Mouse (Mus musculus) midbrain, postnatal 0 days (tissue): ENCODE data around the gene Ano4. TPM values are rescaled to one million over a fixed set of nuclear protein-coding genes. Genes with fewer than 3 reads are reported as not detected.

Experiments
- ATAC-seq: fragments of 200-750 bp; cut with Nextera tagmentation; 2 replicates; pipeline ENCODE4 v1.8.0; 2017; ENCODE audit warnings: moderate number of reproducible peaks, mild to moderate bottlenecking, moderate TSS enrichment, moderate library complexity; ENCODE audit not compliant: low FRiP score
- DNase-seq: peaks from one replicate; pipeline ENCODE4 v3.0.0-alpha.2; 2015; ENCODE audit warnings: low spot score
- H3K27ac ChIP-seq: fragments of 300-500 bp; sonication (generic); 2 replicates; pipeline ENCODE4 v1.5.1; 2014; ENCODE audit warnings: low read depth, mild to moderate bottlenecking, low read length, mixed read lengths
- H3K27me3 ChIP-seq: fragments of 300-500 bp; sonication (generic); 2 replicates; pipeline ENCODE4 v1.6.1; 2014; ENCODE audit warnings: low read length, control low read depth, mixed read lengths; ENCODE audit not compliant: insufficient read depth
- H3K36me3 ChIP-seq: fragments of 300-500 bp; sonication (generic); 2 replicates; pipeline ENCODE4 v1.6.1; 2014; ENCODE audit warnings: low read length, control low read depth, mixed read lengths; ENCODE audit not compliant: insufficient read depth
- H3K4me1 ChIP-seq: fragments of 300-500 bp; sonication (generic); 2 replicates; pipeline ENCODE4 v1.6.1; 2014; ENCODE audit warnings: mild to moderate bottlenecking, control low read depth, antibody characterized with exemption, low read length, mixed read lengths; ENCODE audit not compliant: insufficient read depth
- H3K4me2 ChIP-seq: fragments of 300-500 bp; sonication (generic); 2 replicates; pipeline ENCODE4 v1.6.1; 2014; ENCODE audit warnings: low read depth, mild to moderate bottlenecking, low read length, mixed read lengths; ENCODE audit not compliant: poor library complexity, severe bottlenecking
- H3K4me3 ChIP-seq: fragments of 300-500 bp; sonication (generic); 2 replicates; pipeline ENCODE4 v1.5.1; 2014; ENCODE audit warnings: low read depth, mild to moderate bottlenecking, low read length, moderate library complexity
- H3K9ac ChIP-seq: fragments of 300-500 bp; sonication (generic); replicated peaks from 2 replicates; pipeline ENCODE4 v1.6.1; 2014; ENCODE audit warnings: mild to moderate bottlenecking, low read length, moderate library complexity, mixed read lengths; ENCODE audit not compliant: poor library complexity, severe bottlenecking
- H3K9me3 ChIP-seq: fragments of 300-500 bp; sonication (generic); 2 replicates; pipeline ENCODE4 v1.6.1; 2016; ENCODE audit warnings: low read length, control low read depth
- CTCF ChIP-seq: IDR thresholded peaks from 2 replicates; pipeline ENCODE4 v1.5.1; 2016; ENCODE audit warnings: antibody characterized with exemption, mild to moderate bottlenecking
- WGBS: fragments of 180-500 bp; shearing (Covaris S2); extraction: QIAGEN DNeasy Blood & Tissue Kit; methylation state at CpG from one replicate; pipeline ENCODE4 v1.1.7; 2014; 5-methylcytosine and 5-hydroxymethylcytosine counted together
- polyA plus RNA-seq: library from polyadenylated mRNA; unstranded; fragments of >200 nt; fragmentation: Nextera tagmentation; extraction: Ambion mirVana; gene quantifications from 2 replicates; pipeline ENCODE4 v1.2.1, GENCODE M21; 2015
- total RNA-seq: library from RNA; depleted of rRNA; stranded (reverse); fragments of >200 nt; gene quantifications from 2 replicates; pipeline ENCODE4 v1.2.3, GENCODE M21; 2014; rRNA removed

The Ano4 gene
- total and polyA plus RNA-seq, 2 experiments from 2014 or later: 5.8 to 11.3 TPM

DNA sequence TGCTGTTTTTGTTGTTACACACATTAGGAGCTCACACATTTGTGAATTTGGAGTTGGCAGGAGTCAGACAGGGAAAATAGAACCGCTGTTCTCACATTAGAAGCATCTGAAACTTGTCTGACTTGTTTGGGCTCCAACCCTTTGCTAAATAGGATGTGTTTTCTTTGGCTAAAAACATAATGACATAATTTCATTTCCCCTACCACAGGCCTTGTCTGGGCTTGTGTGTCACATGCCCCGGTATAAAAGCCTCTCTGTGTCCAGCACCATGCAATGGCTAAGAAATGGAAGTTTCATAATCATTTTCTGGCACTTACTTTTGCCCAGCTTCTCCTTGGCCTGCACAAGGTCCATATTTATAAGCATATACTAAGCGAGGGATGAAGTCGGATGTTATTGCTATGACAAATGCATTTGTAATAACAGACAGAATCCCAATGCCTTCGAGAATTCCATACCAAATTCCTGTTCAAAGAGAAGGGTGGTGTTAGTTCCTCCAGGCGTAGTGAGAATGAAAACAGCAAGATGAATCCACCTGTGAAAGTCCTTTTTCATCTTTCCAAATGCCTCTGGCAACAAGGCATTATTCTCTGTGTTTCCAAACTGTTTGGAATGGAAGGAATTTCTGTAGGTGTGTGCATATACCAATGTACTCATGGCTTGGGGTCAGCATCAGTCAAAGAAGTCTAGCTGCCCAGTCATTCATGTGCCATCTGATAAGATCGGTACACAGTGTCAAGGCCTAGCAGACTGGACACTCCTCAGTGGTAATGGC, 373.4 kb downstream of the Ano4 start:
- H3K27ac ChIP-seq: no peak overlapping the region
- WGBS: 86% methylated on average over 7 of the region's 7 CpGs

DNA sequence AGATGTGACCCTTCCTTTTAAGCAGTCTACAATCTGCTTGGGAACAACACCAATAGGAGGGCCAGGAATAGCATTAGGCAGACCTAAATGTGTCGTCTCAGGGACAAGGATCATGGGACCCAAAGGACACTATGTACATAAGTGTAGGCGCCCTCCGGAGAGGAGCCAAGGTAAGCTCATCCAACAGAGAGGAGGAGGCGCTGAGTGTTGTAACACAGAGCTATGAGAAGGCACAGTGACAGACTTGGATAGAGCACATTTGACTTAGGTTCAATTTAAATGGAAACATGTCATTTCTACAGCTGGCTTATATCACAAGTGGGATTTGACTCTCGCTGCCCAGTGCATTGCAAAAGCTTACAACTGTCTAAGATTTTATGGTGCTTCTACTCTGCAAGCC, 376.0 kb downstream of the Ano4 start:
- no peaks in the 10 kb centered on the region for H3K27me3 ChIP-seq
- TF ChIP-seq CTCF: no peak
- no peak for ATAC-seq
- H3K9ac ChIP-seq: no peak overlapping the region
- no peak overlapping the region for H3K4me2 ChIP-seq
- peaks cover 4% of the 10 kb centered on the region; the same call in 1 of the 2 replicates for H3K36me3 ChIP-seq
- H3K4me3 ChIP-seq: no peak overlapping the region
- no peaks in the 10 kb centered on the region for H3K9me3 ChIP-seq
- DNase-seq: no peak
- H3K27ac ChIP-seq: no peak overlapping the region
- H3K4me1 ChIP-seq: no peaks in the 10 kb centered on the region
- 92% methylated on average over 5 of the region's 5 CpGs for WGBS

More for the DNA sequence above, 373.4 kb downstream of the Ano4 start:
- Histone ChIP-seq H3K9ac (no peak overlapping the region), H3K4me2 (no peak overlapping the region), H3K27me3 (no peaks in the 10 kb centered on the region), H3K36me3 (peaks cover 4% of the 10 kb centered on the region; the same call in 1 of the 2 replicates), H3K9me3 (no peaks in the 10 kb centered on the region), H3K4me3 (no peak overlapping the region), H3K4me1 (no peaks in the 10 kb centered on the region)
- TF ChIP-seq CTCF: no peak
- ATAC-seq (no peak), DNase-seq (no peak)

DNA sequence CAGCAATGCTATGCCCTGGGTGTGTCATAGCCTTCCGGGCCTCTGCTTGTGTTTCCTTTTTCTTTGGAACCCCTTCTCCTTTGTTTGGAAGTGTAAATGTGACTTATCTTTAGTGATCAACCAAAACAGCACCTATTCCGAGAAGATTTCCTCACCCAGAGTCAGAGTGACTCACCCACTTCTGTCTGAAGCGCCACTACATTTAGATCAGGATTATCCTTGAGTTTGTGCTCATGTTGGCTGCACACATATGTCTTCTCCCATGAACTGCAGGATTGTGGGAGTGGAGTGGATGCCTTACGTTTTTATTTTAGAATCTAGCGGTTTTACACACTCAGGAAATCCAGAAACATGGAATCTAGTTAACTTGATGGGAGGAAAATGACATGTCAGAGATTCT, 383.8 kb downstream of the Ano4 start:
- Histone ChIP-seq H3K9ac (no peak overlapping the region), H3K27ac (no peak overlapping the region), H3K9me3 (no peaks in the 10 kb centered on the region), H3K27me3 (no peaks in the 10 kb centered on the region), H3K4me2 (no peak overlapping the region), H3K4me3 (no peak overlapping the region), H3K36me3 (no peaks in the 10 kb centered on the region), H3K4me1 (no peaks in the 10 kb centered on the region)
- DNase-seq (no peak), ATAC-seq (no peak)
- no peak for TF ChIP-seq CTCF
- 84% methylated on average over 5 of the region's 5 CpGs for WGBS

DNA sequence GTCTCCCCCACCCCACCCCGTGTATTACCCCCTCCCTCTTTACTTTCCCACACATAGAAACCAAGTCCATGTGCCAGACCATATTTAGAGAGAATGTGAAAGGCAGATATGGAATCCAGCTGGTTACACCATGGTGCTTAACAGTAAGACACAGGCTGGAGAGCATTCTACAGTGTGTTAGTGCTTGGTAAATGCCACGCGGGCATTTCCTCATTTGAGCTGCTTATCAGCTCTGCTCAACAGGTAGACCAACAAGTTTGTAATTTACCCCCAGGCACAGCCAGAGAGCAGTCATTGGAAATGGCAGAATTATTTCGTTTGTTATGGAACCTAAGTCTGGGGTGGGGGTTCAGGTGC, 394.3 kb downstream of the Ano4 start:
- TF ChIP-seq CTCF: no peak
- Histone ChIP-seq H3K4me1 (no peaks in the 10 kb centered on the region), H3K27me3 (no peaks in the 10 kb centered on the region), H3K9ac (no peak overlapping the region), H3K4me2 (no peak overlapping the region), H3K4me3 (no peak overlapping the region), H3K36me3 (0 out of 2 replicates have a peak, but pooled peaks cover 4% of the 10 kb centered on the region), H3K27ac (no peak overlapping the region), H3K9me3 (no peaks in the 10 kb centered on the region)
- 84% methylated on average over 4 of the region's 4 CpGs for WGBS
- DNase-seq (no peak), ATAC-seq (no peak)

DNA sequence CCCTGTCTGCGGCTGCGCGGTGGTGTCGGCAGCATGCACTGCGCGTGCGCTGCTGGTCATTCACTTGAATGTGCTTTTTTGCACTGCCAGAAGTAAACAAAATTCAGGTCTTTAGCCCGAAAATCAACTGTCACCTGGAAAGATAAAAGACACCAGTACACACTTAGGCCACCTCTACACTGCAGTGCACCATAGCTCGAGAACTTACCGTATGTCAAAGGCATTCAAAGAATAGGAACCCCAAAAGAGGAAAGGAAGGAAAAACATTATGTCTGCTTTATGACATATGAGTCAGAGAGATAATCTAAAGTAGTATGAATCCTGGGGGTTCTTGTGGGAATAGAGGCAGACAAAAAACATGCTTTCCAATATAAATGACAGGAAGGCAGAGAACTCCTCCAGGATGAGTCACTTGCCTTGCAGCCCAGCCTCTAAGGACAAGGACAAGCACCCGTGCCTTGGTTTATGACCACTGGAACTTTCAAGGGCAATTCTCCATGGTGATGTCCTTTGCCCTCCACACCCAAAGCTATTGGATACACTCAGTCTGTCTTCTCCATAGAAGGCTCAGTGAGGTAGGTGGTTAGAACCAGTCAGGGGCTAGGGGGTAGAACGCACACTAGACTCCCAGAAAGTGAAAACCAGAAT, 394.8 kb downstream of the Ano4 start:
- Histone ChIP-seq H3K27ac (no peak overlapping the region), H3K27me3 (no peaks in the 10 kb centered on the region), H3K9ac (no peak overlapping the region), H3K9me3 (no peaks in the 10 kb centered on the region), H3K36me3 (0 out of 2 replicates have a peak, but pooled peaks cover 4% of the 10 kb centered on the region), H3K4me2 (no peak overlapping the region), H3K4me3 (no peak overlapping the region), H3K4me1 (no peaks in the 10 kb centered on the region)
- TF ChIP-seq CTCF: no peak
- 95% methylated on average over 12 of the region's 12 CpGs for WGBS
- no peak for ATAC-seq
- no peak for DNase-seq

Other genes starting within 250 kb of the Ano4 start
- gene Gas2l3, start 99.2 kb upstream of the Ano4 start, total RNA-seq: 3.7 and 7.0 TPM in 2 replicates
- 1.6 and 1.7 TPM in 2 replicates for gene Gas2l3, start 99.2 kb upstream of the Ano4 start, polyA plus RNA-seq
- gene Nr1h4, start 188.8 kb upstream of the Ano4 start, total RNA-seq: not detected in 2 replicates
- gene Nr1h4, start 188.8 kb upstream of the Ano4 start, polyA plus RNA-seq: not detected in 2 replicates